Mouse (Mus musculus): ENCODE results near the gene Ubxn6. TPM values are rescaled to one million over a fixed set of nuclear protein-coding genes. Genes with fewer than 3 reads are reported as not detected.
"Not testable (repeated sequence)": the region's sequence is repeated elsewhere in the genome, so short reads cannot be mapped to it uniquely, and the experiment has no call there.

The Ubxn6 gene
- total and polyA plus RNA-seq, 3 experiments, result 47.6 to 64.4 (median 53.5) TPM

- H3K4me1 ChIP-seq (ENCODE audit: control insufficient read depth, insufficient read depth, low read length), result peaks cover 13% of the 10 kb centered on the region
- peak within 1 kb of the TSS; percentile 93 for H3K9ac ChIP-seq (ENCODE audit: low read depth, low read length)
- 0 out of 2 replicates have a peak, but pooled peaks have one; percentile 9 for TF ChIP-seq CTCF (IDR thresholded peaks at IDR 0.05)
- TF ChIP-seq POLR2A (IDR thresholded peaks at IDR 0.05; ENCODE audit: insufficient read depth, low read depth, low read length), result peak; percentile 91
- TF ChIP-seq EP300 (IDR thresholded peaks at IDR 0.05; ENCODE audit: insufficient read depth, low read depth, low read length), result no peak; the same call in none of the 2 replicates
- H3K27ac ChIP-seq, result peak within 1 kb of the TSS; percentile 84
- DNase-seq, result peak; percentile 99 to 100
- H3K27me3 ChIP-seq (ENCODE audit: control insufficient read depth, insufficient read depth, low read length), result no peaks in the 10 kb centered on the region
- H3K79me2 ChIP-seq (replicated peaks; ENCODE audit: control insufficient read depth, insufficient read depth, low read length), result 0 out of 2 replicates have a peak, but pooled peaks cover 3% of the 10 kb centered on the region
- under 1% methylated on average over 61 of the region's 61 CpGs for WGBS
- peak within 1 kb of the TSS; percentile 71 for H3K4me3 ChIP-seq
- no peaks in the 10 kb centered on the region for H3K36me3 ChIP-seq (ENCODE audit: control insufficient read depth, insufficient read depth, low read length)
- intact Hi-C loops (cut with DNase I), result loop anchor here (2.0 kb wide), 1 partner anchor 54 kb away; no protein-coding TSS in a partner anchor
Measured at GRCm38 (mm10) chr17:56078880-56079795, 4.3 kb upstream of the Ubxn6 start, which contains the start of gene Hdgfl2. TSS of gene Hdgfl2 (plus strand) at chr17:56079634.

GRCm38 (mm10) chr17:56078361-56078760, 3.5 kb upstream of the Ubxn6 start:
- intact Hi-C loops (cut with DNase I), result loop anchor here (2.0 kb wide), 1 partner anchor 54 kb away; no protein-coding TSS in a partner anchor
- peak; percentile 22 to 38 for DNase-seq
- Histone ChIP-seq H3K4me1 (ENCODE audit: control insufficient read depth, insufficient read depth, low read length) (peaks cover 13% of the 10 kb centered on the region), H3K4me3 (peak overlapping the region; percentile 48), H3K27ac (peak overlapping the region; percentile 84)
- H3K36me3 ChIP-seq (ENCODE audit: control insufficient read depth, insufficient read depth, low read length); H3K79me2 ChIP-seq (replicated peaks; ENCODE audit: control insufficient read depth, insufficient read depth, low read length); H3K9ac ChIP-seq (ENCODE audit: low read depth, low read length); H3K27me3 ChIP-seq (ENCODE audit: control insufficient read depth, insufficient read depth, low read length): not testable (repeated sequence)
- 59% methylated on average over 9 of the region's 9 CpGs for WGBS

- WGBS, result 84% methylated on average over 5 of the region's 5 CpGs
- H3K27ac ChIP-seq, result no peak overlapping the region
- no peaks in the 10 kb centered on the region for H3K27me3 ChIP-seq (ENCODE audit: control insufficient read depth, insufficient read depth, low read length)
- TF ChIP-seq EP300 (IDR thresholded peaks at IDR 0.05; ENCODE audit: insufficient read depth, low read depth, low read length) (no peak), CTCF (IDR thresholded peaks at IDR 0.05) (no peak), POLR2A (IDR thresholded peaks at IDR 0.05; ENCODE audit: insufficient read depth, low read depth, low read length) (no peak)
- H3K4me1 ChIP-seq (ENCODE audit: control insufficient read depth, insufficient read depth, low read length), result peaks cover 13% of the 10 kb centered on the region
- no peak for DNase-seq
- H3K9ac ChIP-seq (ENCODE audit: low read depth, low read length), result no peak overlapping the region
- H3K4me3 ChIP-seq, result no peak overlapping the region
- intact Hi-C loops (cut with DNase I), result no loop called here
- 0 out of 2 replicates have a peak, but pooled peaks cover 3% of the 10 kb centered on the region for H3K79me2 ChIP-seq (replicated peaks; ENCODE audit: control insufficient read depth, insufficient read depth, low read length)
- H3K36me3 ChIP-seq (ENCODE audit: control insufficient read depth, insufficient read depth, low read length), result no peaks in the 10 kb centered on the region
Measured at GRCm38 (mm10) chr17:56077523-56077922, 2.7 kb upstream of the Ubxn6 start.

GRCm38 (mm10) chr17:56074097-56074826, 566 bp downstream of the Ubxn6 start:
- Histone ChIP-seq H3K36me3 (ENCODE audit: control insufficient read depth, insufficient read depth, low read length) (no peaks in the 10 kb centered on the region), H3K27ac (peak overlapping the region; percentile 89), H3K27me3 (ENCODE audit: control insufficient read depth, insufficient read depth, low read length) (no peaks in the 10 kb centered on the region), H3K9ac (ENCODE audit: low read depth, low read length) (peak overlapping the region; percentile 78), H3K4me1 (ENCODE audit: control insufficient read depth, insufficient read depth, low read length) (peaks cover 2% of the 10 kb centered on the region), H3K4me3 (peak overlapping the region; percentile 77), H3K79me2 (replicated peaks; ENCODE audit: control insufficient read depth, insufficient read depth, low read length) (no peaks in the 10 kb centered on the region)
- TF ChIP-seq POLR2A (IDR thresholded peaks at IDR 0.05; ENCODE audit: insufficient read depth, low read depth, low read length) (no peak), CTCF (IDR thresholded peaks at IDR 0.05) (no peak), EP300 (IDR thresholded peaks at IDR 0.05; ENCODE audit: insufficient read depth, low read depth, low read length) (no peak)
- intact Hi-C loops (cut with DNase I), result loop anchor here (2.0 kb wide), 1 partner anchor 35 kb away; no protein-coding TSS in a partner anchor
- 4% methylated on average over 22 of the region's 22 CpGs for WGBS
- peak; percentile 84 to 85 for DNase-seq

GRCm38 (mm10) chr17:56072243-56072642, 2.6 kb downstream of the Ubxn6 start:
- 86% methylated on average over 5 of the region's 5 CpGs for WGBS
- no peaks in the 10 kb centered on the region for H3K36me3 ChIP-seq (ENCODE audit: control insufficient read depth, insufficient read depth, low read length)
- no peak for DNase-seq
- H3K4me1 ChIP-seq (ENCODE audit: control insufficient read depth, insufficient read depth, low read length), result peaks cover 2% of the 10 kb centered on the region
- no peaks in the 10 kb centered on the region for H3K27me3 ChIP-seq (ENCODE audit: control insufficient read depth, insufficient read depth, low read length)
- TF ChIP-seq EP300 (IDR thresholded peaks at IDR 0.05; ENCODE audit: insufficient read depth, low read depth, low read length) (no peak), CTCF (IDR thresholded peaks at IDR 0.05) (no peak), POLR2A (IDR thresholded peaks at IDR 0.05; ENCODE audit: insufficient read depth, low read depth, low read length) (no peak)
- H3K4me3 ChIP-seq, result no peak overlapping the region
- no peak overlapping the region for H3K27ac ChIP-seq
- no peaks in the 10 kb centered on the region for H3K79me2 ChIP-seq (replicated peaks; ENCODE audit: control insufficient read depth, insufficient read depth, low read length)
- H3K9ac ChIP-seq (ENCODE audit: low read depth, low read length), result no peak overlapping the region
- intact Hi-C loops (cut with DNase I), result no loop called here

All from heart, adult 2 months (tissue).